Mouse (Mus musculus) ES-E14 (cell line): ENCODE results near the gene Ccdc13. TPM values are rescaled to one million over a fixed set of nuclear protein-coding genes. Genes with fewer than 3 reads are reported as not detected.
A peak's percentile ranks its signal among the peaks of the same experiment; 100 is the strongest.

Source experiments
- DNase-seq: peaks from one replicate; pipeline ENCODE4 v3.0.0-alpha.2; 2013; ENCODE audit warnings: low read depth, low spot score
- H3K27ac ChIP-seq: 2 replicates; pipeline ENCODE4 v1.5.1; 2012; ENCODE audit warnings: low read depth, mild to moderate bottlenecking, low read length, moderate library complexity, mixed read lengths; ENCODE audit not compliant: poor library complexity, insufficient read depth, severe bottlenecking
- H3K36me3 ChIP-seq: 2 replicates; pipeline ENCODE4 v1.6.1; 2012; ENCODE audit warnings: mild to moderate bottlenecking, low read length, moderate library complexity, mixed read lengths; ENCODE audit not compliant: control insufficient read depth, poor library complexity, insufficient read depth, severe bottlenecking
- H3K4me1 ChIP-seq, 2 experiments: fragments of 150-350 bp in 1 of 2; sonication (generic) in 1 of 2; 2 replicates each; pipeline ENCODE4 v1.6.1; 2012; ENCODE audit warnings: low read length in 2 of 2, mild to moderate bottlenecking in 1 of 2, mixed read lengths in 1 of 2; ENCODE audit not compliant: control insufficient read depth in 2 of 2, insufficient read depth in 2 of 2, poor library complexity in 1 of 2
- H3K4me3 ChIP-seq, 2 experiments: fragments of 150-350 bp in 1 of 2; sonication (generic) in 1 of 2; 2 replicates each; pipeline ENCODE4 v1.5.1; 2012; ENCODE audit warnings: low read length in 2 of 2, low read depth in 1 of 2, mild to moderate bottlenecking in 1 of 2, mixed read lengths in 1 of 2; ENCODE audit not compliant: insufficient read depth in 1 of 2, poor library complexity in 1 of 2, severe bottlenecking in 1 of 2
- H3K9ac ChIP-seq: 2 replicates; pipeline ENCODE4 v1.6.1; 2012; ENCODE audit warnings: low read depth, mild to moderate bottlenecking, low read length, mixed read lengths; ENCODE audit not compliant: poor library complexity, insufficient read depth, severe bottlenecking
- H3K9me3 ChIP-seq: fragments of 150-350 bp; sonication (generic); 2 replicates; pipeline ENCODE4 v1.6.1; 2012; ENCODE audit warnings: low read depth, mild to moderate bottlenecking, low read length; ENCODE audit not compliant: control insufficient read depth, insufficient read depth
- CHD2 ChIP-seq: IDR thresholded peaks from 2 replicates; pipeline ENCODE4 v1.6.1; 2014; ENCODE audit warnings: mild to moderate bottlenecking, low read depth, low read length, inconsistent platforms
- HCFC1 ChIP-seq: IDR thresholded peaks from 2 replicates; pipeline ENCODE4 v1.6.1; 2012; ENCODE audit warnings: low read length, inconsistent platforms, borderline replicate concordance; ENCODE audit not compliant: insufficient read depth
- MAFK ChIP-seq: IDR thresholded peaks from 2 replicates; pipeline ENCODE4 v1.6.1; 2014; ENCODE audit warnings: mild to moderate bottlenecking, low read depth, low read length, inconsistent platforms; ENCODE audit not compliant: insufficient read depth
- ZC3H11A ChIP-seq: IDR thresholded peaks from 2 replicates; pipeline ENCODE4 v1.6.1; 2012; ENCODE audit warnings: low read depth, mild to moderate bottlenecking, inconsistent platforms, low read length, borderline replicate concordance
- ZNF384 ChIP-seq: IDR thresholded peaks from 2 replicates; pipeline ENCODE4 v1.6.1; 2012; ENCODE audit warnings: low read depth, low read length, inconsistent platforms
- in situ Hi-C, 2 experiments: fragments of 600-800 bp; cut with MboI; formaldehyde crosslinking; loops; one replicate each; pipeline ENCODE4 v1.15.1; 2025; ENCODE audit warnings: low sequenced_read_pairs in 2 of 2, inconsistent platforms in 1 of 2; ENCODE audit not compliant: unreplicated experiment in 2 of 2
- total RNA-seq: library from RNA; depleted of rRNA; stranded (reverse); fragments of 300-350 nt; gene quantifications from 2 replicates; pipeline ENCODE4 v1.2.3, GENCODE M21; 2012; rRNA removed

Gene Ccdc13
- total RNA-seq = 0.58 and 1.5 TPM in 2 replicates

- H3K4me3 ChIP-seq = peak within 1 kb of the TSS; percentile 64 to 65
- peak within 1 kb of the TSS; percentile 67 for H3K9ac ChIP-seq
- no peaks in the 10 kb centered on the region for H3K36me3 ChIP-seq
- H3K4me1 ChIP-seq = peaks cover 0 to 4% of the 10 kb centered on the region in 2 experiments; a peak in 1 of 4 replicates
- no peak within 1 kb of the TSS for H3K27ac ChIP-seq
- no peaks in the 10 kb centered on the region for H3K9me3 ChIP-seq
- TF ChIP-seq ZNF384 = no peak
- TF ChIP-seq ZC3H11A = no peak
- TF ChIP-seq HCFC1 = no peak
- no peak for TF ChIP-seq CHD2
- no peak for TF ChIP-seq MAFK
- DNase-seq = peak; percentile 73
- in situ Hi-C loops = no loop called here
Observed at GRCm38 (mm10) chr9:121838829-121839621, at the start of gene Ccdc13. Gene Ccdc13, minus strand, starts transcription at chr9:121839461.

- Histone ChIP-seq H3K36me3 (no peaks in the 10 kb centered on the region), H3K9ac (no peak overlapping the region), H3K4me1 (no peaks in the 10 kb centered on the region), H3K9me3 (no peaks in the 10 kb centered on the region), H3K27ac (no peak overlapping the region), H3K4me3 (no peak overlapping the region)
- DNase-seq = no peak
- in situ Hi-C loops = no loop called here
- TF ChIP-seq ZNF384 (no peak), HCFC1 (no peak), ZC3H11A (no peak), MAFK (no peak), CHD2 (no peak)
Observed at GRCm38 (mm10) chr9:121882015-121882457, 42.8 kb upstream of the Ccdc13 start.

- no peaks in the 10 kb centered on the region for H3K9me3 ChIP-seq
- DNase-seq = no peak
- in situ Hi-C loops = no loop called here
- no peak overlapping the region for H3K4me3 ChIP-seq
- H3K27ac ChIP-seq = no peak overlapping the region
- no peaks in the 10 kb centered on the region for H3K4me1 ChIP-seq
- no peaks in the 10 kb centered on the region for H3K36me3 ChIP-seq
- no peak overlapping the region for H3K9ac ChIP-seq
- no peak for TF ChIP-seq HCFC1
- TF ChIP-seq ZC3H11A = no peak
- TF ChIP-seq ZNF384 = no peak
- no peak for TF ChIP-seq CHD2
- TF ChIP-seq MAFK = no peak
Observed at GRCm38 (mm10) chr9:121881301-121881700, 42.0 kb upstream of the Ccdc13 start.

GRCm38 (mm10) chr9:121880840-121881239, 41.6 kb upstream of the Ccdc13 start:
- Histone ChIP-seq H3K9me3 (no peaks in the 10 kb centered on the region), H3K4me3 (no peak overlapping the region), H3K4me1 (no peaks in the 10 kb centered on the region), H3K9ac (no peak overlapping the region), H3K27ac (no peak overlapping the region), H3K36me3 (no peaks in the 10 kb centered on the region)
- peak; percentile 75 for DNase-seq
- TF ChIP-seq ZC3H11A (0 out of 2 replicates have a peak, but pooled peaks have one; percentile 9), MAFK (no peak), ZNF384 (no peak), CHD2 (no peak)
- in situ Hi-C loops = no loop called here
